Mouse (Mus musculus) midbrain, embryonic 11.5 days (tissue): Measurements from ENCODE around the gene Inafm2. TPM values are rescaled to one million over a fixed set of nuclear protein-coding genes. Genes with fewer than 3 reads are reported as not detected.
A peak's percentile ranks its signal among the peaks of the same experiment; 100 is the strongest.

Source experiments
- ATAC-seq: fragments of 200-750 bp; cut with Nextera tagmentation; 2 replicates; pipeline ENCODE4 v1.8.0; 2017; ENCODE audit warnings: moderate TSS enrichment, moderate library complexity; ENCODE audit not compliant: low FRiP score
- DNase-seq: peaks from one replicate; pipeline ENCODE4 v3.0.0; 2015; ENCODE audit warnings: low spot score; ENCODE audit errors: missing footprints
- H3K27ac ChIP-seq: fragments of 300-500 bp; sonication (generic); 2 replicates; pipeline ENCODE4 v1.5.1; 2014; ENCODE audit warnings: low read depth, low read length
- H3K27me3 ChIP-seq: fragments of 300-500 bp; sonication (generic); 2 replicates; pipeline ENCODE4 v1.6.1; 2014; ENCODE audit warnings: mild to moderate bottlenecking, low read length, moderate library complexity, mixed read lengths; ENCODE audit not compliant: control insufficient read depth, insufficient read depth
- H3K36me3 ChIP-seq: fragments of 300-500 bp; sonication (generic); 2 replicates; pipeline ENCODE4 v1.6.1; 2014; ENCODE audit warnings: mild to moderate bottlenecking, low read length, moderate library complexity, mixed read lengths; ENCODE audit not compliant: control insufficient read depth, insufficient read depth
- H3K4me1 ChIP-seq: fragments of 300-500 bp; sonication (generic); 2 replicates; pipeline ENCODE4 v1.6.1; 2014; ENCODE audit warnings: low read length; ENCODE audit not compliant: control insufficient read depth, insufficient read depth
- H3K4me2 ChIP-seq: fragments of 300-500 bp; sonication (generic); 2 replicates; pipeline ENCODE4 v1.6.1; 2014; ENCODE audit warnings: mild to moderate bottlenecking, moderate library complexity
- H3K4me3 ChIP-seq: fragments of 300-500 bp; sonication (generic); 2 replicates; pipeline ENCODE4 v1.5.1; 2014; ENCODE audit warnings: low read depth, low read length
- H3K9ac ChIP-seq: fragments of 300-500 bp; sonication (generic); 2 replicates; pipeline ENCODE4 v1.6.1; 2014; ENCODE audit warnings: low read length
- H3K9me3 ChIP-seq: fragments of 300-500 bp; sonication (generic); 2 replicates; pipeline ENCODE4 v1.6.1; 2016; ENCODE audit warnings: low read length; ENCODE audit not compliant: control insufficient read depth
- WGBS: fragments of 180-500 bp; shearing (Covaris S2); extraction: QIAGEN DNeasy Blood & Tissue Kit; methylation state at CpG from one replicate; pipeline ENCODE4 v1.1.7; 2014; 5-methylcytosine and 5-hydroxymethylcytosine counted together
- polyA plus RNA-seq: library from polyadenylated mRNA; unstranded; fragments of >200 nt; fragmentation: Nextera tagmentation; extraction: Ambion mirVana; gene quantifications from 2 replicates; pipeline ENCODE4 v1.2.1, GENCODE M21; 2014

The Inafm2 gene
- polyA plus RNA-seq, 1 experiment from 2014 or later, result 36.0 TPM

GRCm38 (mm10) chr2:118702883-118703761 lies 42.4 kb upstream of the Inafm2 start:
- Histone ChIP-seq H3K9ac (no peak overlapping the region), H3K4me1 (peaks cover 20% of the 10 kb centered on the region), H3K36me3 (no peaks in the 10 kb centered on the region), H3K4me2 (peak overlapping the region; percentile 60), H3K27me3 (peaks cover 90% of the 10 kb centered on the region), H3K27ac (no peak overlapping the region), H3K4me3 (peak overlapping the region; percentile 37), H3K9me3 (no peaks in the 10 kb centered on the region)
- DNase-seq (peak; percentile 96), ATAC-seq (peak; percentile 39)
- WGBS, result under 1% methylated on average over 91 of the region's 93 CpGs

DNA sequence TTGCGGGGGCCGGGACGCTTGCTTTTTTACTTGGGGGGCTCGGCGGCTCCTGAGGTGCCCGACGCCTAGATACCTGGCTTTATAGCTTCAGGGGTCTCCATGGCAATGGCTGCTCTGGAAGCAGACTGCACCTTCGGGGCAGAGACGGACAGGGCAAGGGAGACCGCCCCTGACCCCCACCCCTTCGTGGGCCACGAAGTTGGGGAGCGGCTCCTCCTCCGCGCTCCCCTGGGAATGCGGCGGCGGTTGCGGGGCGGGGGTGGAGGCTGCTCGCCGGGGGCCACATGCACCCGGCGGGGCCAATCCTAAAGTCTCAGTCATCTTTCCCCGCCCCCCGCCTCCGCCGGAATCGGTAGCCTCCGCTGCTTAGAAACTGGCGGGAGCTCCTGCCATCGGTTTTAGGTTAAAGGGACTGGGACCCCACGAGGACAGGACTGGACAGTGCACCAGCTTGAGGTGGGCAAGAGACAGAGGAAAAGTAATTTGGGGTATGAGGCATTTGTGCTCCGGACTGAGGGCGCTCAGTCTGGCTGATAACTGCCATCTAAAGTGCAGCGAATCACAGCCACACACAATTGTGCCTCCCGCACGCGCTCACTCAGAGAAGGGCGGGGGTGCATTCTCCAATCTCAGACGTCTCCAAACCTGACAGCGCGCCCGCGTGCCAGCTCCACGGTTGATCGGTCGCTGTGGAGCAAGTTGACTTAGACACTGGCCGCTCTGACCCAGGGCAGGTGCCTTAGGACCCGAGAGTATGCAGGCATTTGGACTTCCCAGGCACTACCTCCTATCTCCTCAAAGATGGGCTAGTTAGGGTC lies 41.4 kb upstream of the Inafm2 start, which contains the start of gene Ankrd63:
TSS of gene Ankrd63 (minus strand) at position 51 of the 818 bp plus-strand sequence.
- peak; percentile 93 for DNase-seq
- ATAC-seq, result no peak

GRCm38 (mm10) chr2:118706436-118706835 lies 39.1 kb upstream of the Inafm2 start:
- no peak overlapping the region for H3K9ac ChIP-seq
- H3K4me2 ChIP-seq, result no peak overlapping the region
- H3K27ac ChIP-seq, result no peak overlapping the region
- peaks cover 95% of the 10 kb centered on the region for H3K27me3 ChIP-seq
- peaks cover 25% of the 10 kb centered on the region for H3K4me1 ChIP-seq
- DNase-seq, result no peak
- H3K9me3 ChIP-seq, result no peaks in the 10 kb centered on the region
- no peak for ATAC-seq
- no peaks in the 10 kb centered on the region for H3K36me3 ChIP-seq
- 3% methylated on average over 6 of the region's 6 CpGs for WGBS
- H3K4me3 ChIP-seq, result no peak overlapping the region

More for the DNA sequence above, 41.4 kb upstream of the Inafm2 start, which contains the start of gene Ankrd63:
- Histone ChIP-seq H3K4me3 (peak within 1 kb of the TSS; percentile 37), H3K4me1 (peaks cover 20% of the 10 kb centered on the region), H3K36me3 (no peaks in the 10 kb centered on the region), H3K9ac (no peak within 1 kb of the TSS), H3K4me2 (peak within 1 kb of the TSS; percentile 60), H3K27me3 (peaks cover 94% of the 10 kb centered on the region), H3K9me3 (no peaks in the 10 kb centered on the region), H3K27ac (no peak within 1 kb of the TSS)
- WGBS, result under 1% methylated on average over 50 of the region's 50 CpGs

DNA sequence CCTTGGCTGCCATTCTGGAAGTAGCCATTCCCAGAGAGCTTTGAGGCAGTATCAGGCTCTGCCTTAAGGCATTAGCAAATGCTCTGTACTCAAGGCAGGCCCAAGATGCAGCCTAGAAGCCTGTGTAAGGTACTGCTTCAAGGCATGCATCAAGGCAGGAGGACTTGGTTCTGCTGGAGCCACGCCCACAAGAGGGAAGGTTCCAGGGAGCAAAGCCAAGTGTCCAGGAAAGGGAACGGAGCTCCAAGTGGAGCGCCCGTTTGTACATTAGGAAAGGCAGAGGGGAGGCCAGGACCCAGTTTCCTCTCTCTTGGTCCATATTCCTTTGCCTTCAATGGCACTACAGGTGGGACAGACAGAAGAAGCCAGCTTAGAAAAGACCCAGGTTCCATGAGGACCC lies 37.1 kb upstream of the Inafm2 start:
- no peak overlapping the region for H3K9ac ChIP-seq
- H3K4me1 ChIP-seq, result peaks cover 18% of the 10 kb centered on the region
- no peaks in the 10 kb centered on the region for H3K9me3 ChIP-seq
- no peaks in the 10 kb centered on the region for H3K36me3 ChIP-seq
- no peak overlapping the region for H3K4me3 ChIP-seq
- ATAC-seq, result no peak
- peaks cover 84% of the 10 kb centered on the region for H3K27me3 ChIP-seq
- no peak for DNase-seq
- H3K27ac ChIP-seq, result no peak overlapping the region
- H3K4me2 ChIP-seq, result no peak overlapping the region
- WGBS, result 69% methylated on average over 4 of the region's 4 CpGs

GRCm38 (mm10) chr2:118709655-118710221 lies 35.8 kb upstream of the Inafm2 start:
- Histone ChIP-seq H3K4me3 (no peak overlapping the region), H3K4me2 (no peak overlapping the region), H3K27me3 (peaks cover 71% of the 10 kb centered on the region), H3K27ac (no peak overlapping the region), H3K4me1 (peaks cover 17% of the 10 kb centered on the region), H3K36me3 (no peaks in the 10 kb centered on the region), H3K9me3 (no peaks in the 10 kb centered on the region), H3K9ac (no peak overlapping the region)
- no peak for ATAC-seq
- no peak for DNase-seq
- WGBS, result 33% methylated on average over 4 of the region's 4 CpGs

DNA sequence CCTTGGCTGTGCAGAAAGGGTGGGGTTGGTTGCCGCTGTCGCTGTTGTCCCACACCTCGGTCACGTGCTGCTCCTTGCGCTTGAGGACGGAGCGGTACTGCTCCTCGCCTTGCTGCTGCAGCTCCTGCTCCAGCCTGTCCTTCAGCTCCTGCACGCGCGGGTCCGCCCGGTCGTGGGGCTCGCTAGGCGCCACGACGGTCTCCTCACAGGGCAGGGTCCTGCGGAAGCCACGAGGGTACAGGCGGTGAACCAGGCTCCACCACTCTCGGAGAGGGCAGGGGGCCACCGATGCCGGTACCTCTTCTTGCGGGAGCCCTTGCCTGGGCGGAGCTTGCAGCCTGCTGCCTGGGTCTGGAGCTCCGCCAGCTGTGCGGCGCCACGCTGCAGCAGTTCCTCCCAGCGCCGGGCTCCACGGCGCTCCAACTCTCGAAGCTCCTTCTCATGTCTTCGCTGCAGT lies 34.5 kb upstream of the Inafm2 start:
- ATAC-seq (peak; percentile 77), DNase-seq (peak; percentile 95)
- H3K4me2 ChIP-seq, result peak overlapping the region; percentile 81
- H3K36me3 ChIP-seq, result no peaks in the 10 kb centered on the region
- no peak overlapping the region for H3K27ac ChIP-seq
- H3K27me3 ChIP-seq, result peaks cover 58% of the 10 kb centered on the region
- peak overlapping the region; percentile 46 for H3K9ac ChIP-seq
- H3K4me1 ChIP-seq, result peaks cover 17% of the 10 kb centered on the region
- peak overlapping the region; percentile 35 for H3K4me3 ChIP-seq
- WGBS, result under 1% methylated on average over 36 of the region's 36 CpGs
- no peaks in the 10 kb centered on the region for H3K9me3 ChIP-seq

GRCm38 (mm10) chr2:118713631-118714030 lies 31.9 kb upstream of the Inafm2 start:
- H3K4me2 ChIP-seq, result no peak overlapping the region
- H3K36me3 ChIP-seq, result no peaks in the 10 kb centered on the region
- WGBS, result 90% methylated on average over 6 of the region's 6 CpGs
- H3K27me3 ChIP-seq, result peaks cover 35% of the 10 kb centered on the region
- H3K4me3 ChIP-seq, result no peak overlapping the region
- H3K4me1 ChIP-seq, result peaks cover 15% of the 10 kb centered on the region
- no peaks in the 10 kb centered on the region for H3K9me3 ChIP-seq
- no peak overlapping the region for H3K9ac ChIP-seq
- peak; percentile 81 for DNase-seq
- H3K27ac ChIP-seq, result no peak overlapping the region
- ATAC-seq, result no peak

GRCm38 (mm10) chr2:118714230-118714629 lies 31.3 kb upstream of the Inafm2 start:
- H3K27ac ChIP-seq, result no peak overlapping the region

More at GRCm38 (mm10) chr2:118714230-118714629, 31.3 kb upstream of the Inafm2 start:
- 21% methylated on average over 4 of the region's 4 CpGs for WGBS
- Histone ChIP-seq H3K36me3 (no peaks in the 10 kb centered on the region), H3K4me2 (no peak overlapping the region), H3K4me1 (peaks cover 15% of the 10 kb centered on the region), H3K9me3 (no peaks in the 10 kb centered on the region), H3K27me3 (peaks cover 30% of the 10 kb centered on the region), H3K4me3 (no peak overlapping the region), H3K9ac (no peak overlapping the region)
- ATAC-seq (peak; percentile 60), DNase-seq (peak; percentile 92)
